Mouse (Mus musculus): Measurements from ENCODE around the gene Tmem131. TPM values are rescaled to one million over a fixed set of nuclear protein-coding genes. Genes with fewer than 3 reads are reported as not detected.

Tmem131 gene
- polyA plus RNA-seq, 1 experiment = 12.2 TPM

GRCm38 (mm10) chr1:36940381-36940762 is 3.1 kb downstream of the Tmem131 start:
- Histone ChIP-seq H3K4me2 (ENCODE audit: low read depth) (peak overlapping the region; percentile 72), H3K27me3 (ENCODE audit: control insufficient read depth, insufficient read depth, insufficient read length) (peaks cover 6% of the 10 kb centered on the region), H3K36me3 (ENCODE audit: control insufficient read depth, insufficient read depth) (no peaks in the 10 kb centered on the region), H3ac (ENCODE audit: control insufficient read depth, insufficient read length) (no peak overlapping the region), H3K4me3 (peak overlapping the region; percentile 43), H3K79me2 (ENCODE audit: control insufficient read depth, insufficient read depth) (peaks cover 35% of the 10 kb centered on the region)
- TF ChIP-seq SRF (IDR thresholded peaks at IDR 0.05; ENCODE audit: control insufficient read depth, insufficient read length, low read depth) (no peak), CEBPB (IDR thresholded peaks at IDR 0.05; ENCODE audit: insufficient read depth, poor library complexity, severe bottlenecking) (no peak), REST (IDR thresholded peaks at IDR 0.05; ENCODE audit: insufficient read depth, insufficient read length) (no peak), USF1 (IDR thresholded peaks at IDR 0.05; ENCODE audit: low read depth) (no peak), MAX (IDR thresholded peaks at IDR 0.05; ENCODE audit: low read depth) (no peak), E2F4 (IDR thresholded peaks at IDR 0.05; ENCODE audit: insufficient read depth) (no peak), MYOD1 (IDR thresholded peaks at IDR 0.05; ENCODE audit: control insufficient read depth in 1 of 3, insufficient read length in 2 of 3, low read depth in 2 of 3) (no peak), TCF12 (IDR thresholded peaks at IDR 0.05; ENCODE audit: insufficient read depth, poor library complexity, severe bottlenecking) (no peak), MYOG (IDR thresholded peaks at IDR 0.05; ENCODE audit: control insufficient read depth in 1 of 3, insufficient read depth in 1 of 3, insufficient read length in 2 of 3, low read depth in 2 of 3) (no peak), TCF3 (IDR thresholded peaks at IDR 0.05; ENCODE audit: insufficient read length, low read depth) (no peak), POLR2A (IDR thresholded peaks at IDR 0.05; ENCODE audit: insufficient read length, low read depth) (no peak), POLR2AphosphoS2 (IDR thresholded peaks at IDR 0.05; ENCODE audit: insufficient read length, low read depth) (no peak)

GRCm38 (mm10) chr1:36939506-36940380 is 3.7 kb downstream of the Tmem131 start:
- TF ChIP-seq POLR2A (IDR thresholded peaks at IDR 0.05; ENCODE audit: insufficient read length, low read depth) (peak; percentile 87), MYOD1 (IDR thresholded peaks at IDR 0.05; ENCODE audit: control insufficient read depth in 1 of 3, insufficient read length in 2 of 3, low read depth in 2 of 3) (no peak), MYOG (IDR thresholded peaks at IDR 0.05; ENCODE audit: control insufficient read depth in 1 of 3, insufficient read depth in 1 of 3, insufficient read length in 2 of 3, low read depth in 2 of 3) (peak in 1 of 3 experiments; percentile 0), POLR2AphosphoS2 (IDR thresholded peaks at IDR 0.05; ENCODE audit: insufficient read length, low read depth) (peak; percentile 92), MAX (IDR thresholded peaks at IDR 0.05; ENCODE audit: low read depth) (no peak), USF1 (IDR thresholded peaks at IDR 0.05; ENCODE audit: low read depth) (peak; percentile 65)
- no peaks in the 10 kb centered on the region for H3K36me3 ChIP-seq (ENCODE audit: control insufficient read depth, insufficient read depth)
- H3K4me3 ChIP-seq = peak overlapping the region; percentile 43
- H3ac ChIP-seq (ENCODE audit: control insufficient read depth, insufficient read length) = peak overlapping the region; percentile 56
- H3K79me2 ChIP-seq (ENCODE audit: control insufficient read depth, insufficient read depth) = peaks cover 41% of the 10 kb centered on the region
- H3K4me2 ChIP-seq (ENCODE audit: low read depth) = peak overlapping the region; percentile 72
- peaks cover 6% of the 10 kb centered on the region for H3K27me3 ChIP-seq (ENCODE audit: control insufficient read depth, insufficient read depth, insufficient read length)

DNA sequence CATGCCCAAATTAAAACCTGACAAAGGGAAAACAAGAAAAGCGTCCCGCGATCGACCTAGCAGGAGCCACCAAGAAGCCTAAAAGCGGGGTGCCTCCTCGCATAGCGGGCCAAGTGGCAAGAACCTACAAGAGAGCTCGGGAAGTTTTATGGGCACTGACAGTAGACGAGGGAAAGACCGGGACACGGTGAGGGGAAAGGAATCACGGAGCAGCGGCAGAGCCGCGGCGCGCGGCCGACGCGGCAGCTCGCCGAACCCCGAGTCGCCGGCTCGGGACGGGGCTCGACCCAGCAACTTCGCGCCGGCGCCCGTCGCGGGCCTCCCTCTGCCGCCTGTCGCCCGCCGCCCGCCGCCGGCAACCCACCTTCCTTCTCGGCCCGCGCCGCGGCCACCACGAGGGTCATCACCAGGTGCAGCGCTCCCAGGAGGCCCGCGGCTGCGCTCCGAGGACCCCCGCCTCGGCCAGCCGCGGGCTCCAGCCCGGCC is 4.6 kb downstream of the Tmem131 start:
- Histone ChIP-seq H3K4me3 (peak overlapping the region; percentile 43), H3K79me2 (ENCODE audit: control insufficient read depth, insufficient read depth) (peaks cover 50% of the 10 kb centered on the region)
- TF ChIP-seq POLR2AphosphoS2 (IDR thresholded peaks at IDR 0.05; ENCODE audit: insufficient read length, low read depth) (no peak), TCF12 (IDR thresholded peaks at IDR 0.05; ENCODE audit: insufficient read depth, poor library complexity, severe bottlenecking) (no peak), MYOD1 (IDR thresholded peaks at IDR 0.05; ENCODE audit: control insufficient read depth in 1 of 3, insufficient read length in 2 of 3, low read depth in 2 of 3) (no peak), USF1 (IDR thresholded peaks at IDR 0.05; ENCODE audit: low read depth) (no peak), CEBPB (IDR thresholded peaks at IDR 0.05; ENCODE audit: insufficient read depth, poor library complexity, severe bottlenecking) (no peak)

DNA sequence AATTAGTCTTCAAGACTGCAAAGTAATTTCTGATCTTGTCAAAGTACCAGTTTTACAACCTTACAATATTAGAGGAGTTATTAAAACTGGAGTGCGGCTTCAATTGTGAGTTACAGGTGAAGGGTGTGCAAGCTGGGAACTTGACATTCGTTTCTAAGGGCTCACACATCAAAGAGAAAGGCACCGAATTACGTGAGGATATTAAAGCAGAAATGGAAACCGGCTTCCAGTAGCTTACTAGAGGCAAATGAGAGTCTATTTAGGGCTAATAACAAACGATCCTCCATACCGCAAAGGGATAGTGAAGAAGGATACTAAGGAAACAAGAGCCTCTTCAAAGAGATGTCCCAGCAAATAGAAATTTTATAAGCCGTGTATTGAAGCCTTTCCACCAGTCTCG is 5.1 kb downstream of the Tmem131 start:
- H3K4me2 ChIP-seq (ENCODE audit: low read depth) = peak overlapping the region; percentile 99
- H3K4me3 ChIP-seq = peak overlapping the region; percentile 43
- peaks cover 55% of the 10 kb centered on the region for H3K79me2 ChIP-seq (ENCODE audit: control insufficient read depth, insufficient read depth)
- no peak for TF ChIP-seq MAX (IDR thresholded peaks at IDR 0.05; ENCODE audit: low read depth)
- no peak for TF ChIP-seq SRF (IDR thresholded peaks at IDR 0.05; ENCODE audit: control insufficient read depth, insufficient read length, low read depth)
- no peaks in the 10 kb centered on the region for H3K27me3 ChIP-seq (ENCODE audit: control insufficient read depth, insufficient read depth, insufficient read length)
- H3K36me3 ChIP-seq (ENCODE audit: control insufficient read depth, insufficient read depth) = no peaks in the 10 kb centered on the region
- peak overlapping the region; percentile 56 for H3ac ChIP-seq (ENCODE audit: control insufficient read depth, insufficient read length)

More for the DNA sequence above, 4.6 kb downstream of the Tmem131 start:
- Histone ChIP-seq H3K36me3 (ENCODE audit: control insufficient read depth, insufficient read depth) (no peaks in the 10 kb centered on the region), H3ac (ENCODE audit: control insufficient read depth, insufficient read length) (peak overlapping the region; percentile 56), H3K27me3 (ENCODE audit: control insufficient read depth, insufficient read depth, insufficient read length) (no peaks in the 10 kb centered on the region), H3K4me2 (ENCODE audit: low read depth) (peak overlapping the region; percentile 99)

- Histone ChIP-seq H3K4me3 (peak overlapping the region; percentile 43), H3K4me2 (ENCODE audit: low read depth) (peak overlapping the region; percentile 99), H3ac (ENCODE audit: control insufficient read depth, insufficient read length) (no peak overlapping the region), H3K36me3 (ENCODE audit: control insufficient read depth, insufficient read depth) (no peaks in the 10 kb centered on the region), H3K79me2 (ENCODE audit: control insufficient read depth, insufficient read depth) (peaks cover 62% of the 10 kb centered on the region), H3K27me3 (ENCODE audit: control insufficient read depth, insufficient read depth, insufficient read length) (no peaks in the 10 kb centered on the region)
- TF ChIP-seq USF1 (IDR thresholded peaks at IDR 0.05; ENCODE audit: low read depth) (no peak), MAX (IDR thresholded peaks at IDR 0.05; ENCODE audit: low read depth) (no peak), POLR2AphosphoS2 (IDR thresholded peaks at IDR 0.05; ENCODE audit: insufficient read length, low read depth) (no peak), TCF12 (IDR thresholded peaks at IDR 0.05; ENCODE audit: insufficient read depth, poor library complexity, severe bottlenecking) (no peak), MYOG (IDR thresholded peaks at IDR 0.05; ENCODE audit: control insufficient read depth in 1 of 3, insufficient read depth in 1 of 3, insufficient read length in 2 of 3, low read depth in 2 of 3) (no peak), E2F4 (IDR thresholded peaks at IDR 0.05; ENCODE audit: insufficient read depth) (no peak), POLR2A (IDR thresholded peaks at IDR 0.05; ENCODE audit: insufficient read length, low read depth) (no peak)
These were observed 5.8 kb downstream of the Tmem131 start for GRCm38 (mm10) chr1:36937648-36938047.

Measured in myocyte (in vitro differentiated cells).